Mouse (Mus musculus): ENCODE data around the gene AC131692.1. TPM values are rescaled to one million over a fixed set of nuclear protein-coding genes. Genes with fewer than 3 reads are reported as not detected.

AC131692.1 gene
- not detected for polyA plus RNA-seq (2014; fragmentation: Illumina TruSeq; extraction: RNeasy Lipid Tissue Mini Kit (QIAGEN cat#74804); ENCODE audit: insufficient read depth, low read depth, low replicate concordance)

DNA sequence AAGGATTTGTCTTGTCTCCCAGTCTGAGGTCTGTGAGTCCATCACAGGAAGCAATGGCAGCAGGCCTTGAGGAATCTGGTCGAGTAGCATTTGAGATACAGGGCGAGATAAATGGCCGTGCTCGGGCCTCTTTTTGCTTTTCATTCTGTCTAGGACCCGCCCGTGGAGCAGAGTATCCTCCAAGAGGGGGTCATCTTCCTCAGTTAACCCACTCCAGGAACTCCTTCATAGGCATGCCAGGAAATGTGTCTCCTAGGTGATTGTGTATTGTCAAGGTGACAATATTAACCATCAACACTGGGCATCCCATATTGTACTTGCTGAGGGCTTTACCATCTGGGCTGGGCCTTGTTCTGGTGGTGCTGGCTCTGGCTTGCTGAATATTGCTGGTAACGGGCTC, at the start of gene AC131692.1:
TSS of gene AC131692.1 (plus strand) at position 301 of the 400 bp plus-strand sequence.

DNA sequence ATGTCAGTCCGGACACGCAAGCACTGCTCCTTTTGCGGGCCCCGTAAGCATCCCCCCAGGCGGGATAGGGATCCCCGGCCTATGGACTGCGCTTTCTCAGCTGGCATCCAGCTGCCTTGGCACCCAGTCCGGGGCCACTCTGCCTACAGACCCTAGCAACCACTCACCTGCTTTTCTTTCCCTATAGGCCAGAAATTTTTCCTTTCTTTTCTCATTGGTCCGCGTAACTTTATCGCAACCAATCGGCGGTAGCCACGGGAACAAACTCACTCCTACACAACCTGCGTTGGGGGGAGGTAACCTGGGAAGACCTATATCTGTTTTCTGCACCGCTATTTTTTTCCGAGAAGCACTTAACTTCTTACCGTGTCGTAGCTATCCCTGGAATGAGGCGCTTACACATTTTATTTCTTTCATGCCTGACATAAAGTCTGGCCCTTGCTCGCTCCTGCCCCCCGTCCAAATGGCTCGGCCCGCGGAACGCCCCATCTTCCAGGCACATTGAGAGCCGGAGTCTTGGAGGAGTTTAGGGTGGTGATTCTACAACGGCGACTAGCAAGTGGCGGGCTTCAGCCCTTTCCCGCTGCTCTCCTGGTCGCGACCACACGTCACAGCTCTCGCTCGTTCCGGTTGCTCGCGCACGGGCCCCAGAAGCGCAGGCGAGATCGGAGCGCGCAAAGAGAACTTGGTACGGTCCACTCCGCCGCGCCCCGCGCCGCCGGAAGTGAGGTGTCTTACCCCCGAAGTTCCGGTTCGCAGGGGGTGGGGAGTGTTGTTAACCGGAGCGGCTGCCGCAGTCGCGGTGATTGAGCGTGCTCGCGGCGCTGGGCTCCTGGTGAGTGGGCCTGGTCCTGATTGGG, 47.7 kb upstream of the AC131692.1 start, which contains the start of gene Syvn1:
TSS of gene Syvn1 (plus strand) at position 283 of the 860 bp plus-strand sequence.

DNA sequence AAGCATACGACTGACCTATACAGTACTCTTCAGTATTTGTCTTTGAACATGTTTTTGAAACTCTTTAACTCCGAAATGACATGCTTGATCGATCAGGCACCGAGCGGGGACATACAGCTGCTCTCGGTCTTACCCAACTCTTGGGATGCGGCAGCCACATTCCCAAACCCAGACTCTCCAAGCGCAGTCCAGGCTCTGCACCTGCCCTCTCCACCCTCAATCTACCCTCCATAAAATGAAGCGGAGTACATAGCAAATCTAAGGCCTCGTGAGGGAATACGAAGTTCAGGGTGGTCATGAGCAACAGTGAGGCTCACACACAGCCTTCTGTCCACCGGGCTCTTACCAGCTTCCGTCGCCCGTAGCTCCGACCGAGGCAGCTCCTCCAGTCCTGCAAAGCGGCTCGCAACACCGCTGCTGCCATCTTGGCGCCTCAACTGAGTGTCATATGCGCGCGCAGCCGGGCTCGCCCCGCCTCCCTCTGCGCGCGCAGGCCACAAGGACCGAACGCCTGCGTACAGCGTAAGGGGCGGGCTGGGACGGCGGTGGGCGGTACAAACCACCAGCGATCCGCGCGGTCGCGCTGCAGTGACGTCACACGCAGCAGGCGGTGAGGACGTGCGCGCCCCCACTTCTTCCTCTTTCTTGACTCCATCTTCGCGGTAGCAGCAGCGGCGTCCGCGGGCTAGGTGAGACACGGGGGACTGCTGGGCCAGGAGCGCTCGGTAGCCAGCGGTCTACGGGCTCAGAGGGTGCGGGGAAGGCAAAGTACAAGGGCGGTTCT, 36.7 kb upstream of the AC131692.1 start, which contains the start of the genes Mrpl49 and Fau:
TSS of gene Mrpl49 (minus strand) at position 473 of the 784 bp plus-strand sequence.
TSS of gene Fau (plus strand) at position 532 of the 784 bp plus-strand sequence.

DNA sequence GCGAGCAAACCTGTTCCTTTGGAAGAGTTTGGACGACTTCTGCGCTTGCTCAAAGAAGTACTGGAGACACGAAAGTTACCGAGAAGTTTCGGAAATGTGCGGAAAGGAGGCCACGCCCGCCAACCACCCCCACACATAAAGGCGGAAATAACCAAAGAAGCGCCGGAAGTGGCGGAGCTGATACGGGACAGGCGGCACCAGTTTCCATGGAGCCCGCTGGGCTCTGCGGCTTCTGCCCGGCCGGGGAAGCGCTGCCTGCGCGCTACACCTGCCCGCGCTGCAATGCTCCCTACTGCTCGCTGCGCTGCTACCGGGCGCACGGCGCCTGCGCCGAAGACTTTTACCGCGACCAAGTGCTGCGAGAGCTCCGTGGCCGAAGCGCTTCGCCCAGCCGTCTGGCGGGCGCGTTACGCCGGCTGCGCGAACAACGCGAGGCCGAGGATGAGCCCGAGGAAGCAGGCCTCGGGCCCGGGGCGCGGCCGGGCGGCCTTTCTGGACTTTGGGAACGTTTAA, 33.1 kb upstream of the AC131692.1 start, which contains the start of gene Znhit2:
TSS of gene Znhit2 (plus strand) at position 172 of the 513 bp plus-strand sequence.

DNA sequence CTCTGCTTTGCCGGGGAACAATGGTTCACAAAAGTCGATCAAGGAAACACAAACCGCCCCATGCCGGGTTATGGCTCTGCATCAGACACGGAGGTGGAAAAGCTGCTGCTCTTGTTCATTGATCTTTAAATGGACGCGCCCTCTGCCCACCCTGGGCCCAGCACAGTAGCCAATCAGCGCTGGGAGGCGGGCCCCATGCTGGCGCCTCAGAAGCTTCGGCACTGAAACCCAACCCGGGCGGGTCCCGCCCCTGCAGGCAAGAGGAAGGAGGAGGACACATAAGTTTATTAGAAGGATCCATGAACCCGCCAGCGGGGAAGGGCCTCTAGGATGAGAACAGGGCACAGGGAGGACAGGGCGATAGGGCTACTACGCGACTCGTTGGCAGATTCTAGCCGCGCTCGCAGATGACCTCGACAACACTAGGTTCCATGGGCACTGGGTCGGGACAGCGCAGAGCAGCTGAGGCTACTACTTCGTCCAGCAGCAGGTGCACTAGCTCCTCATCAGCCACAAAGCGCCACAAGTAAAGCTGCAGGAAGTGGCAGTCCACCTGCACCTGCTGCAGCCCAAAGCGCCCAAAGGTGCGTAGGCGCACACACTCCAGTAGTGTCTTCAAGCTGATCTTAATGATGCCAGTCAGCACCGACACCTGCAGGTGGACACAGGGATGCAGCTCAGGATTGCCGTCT, 26.3 kb upstream of the AC131692.1 start, which contains the start of gene Tm7sf2:
TSS of gene Tm7sf2 (minus strand) at position 650 of the 692 bp plus-strand sequence.

DNA sequence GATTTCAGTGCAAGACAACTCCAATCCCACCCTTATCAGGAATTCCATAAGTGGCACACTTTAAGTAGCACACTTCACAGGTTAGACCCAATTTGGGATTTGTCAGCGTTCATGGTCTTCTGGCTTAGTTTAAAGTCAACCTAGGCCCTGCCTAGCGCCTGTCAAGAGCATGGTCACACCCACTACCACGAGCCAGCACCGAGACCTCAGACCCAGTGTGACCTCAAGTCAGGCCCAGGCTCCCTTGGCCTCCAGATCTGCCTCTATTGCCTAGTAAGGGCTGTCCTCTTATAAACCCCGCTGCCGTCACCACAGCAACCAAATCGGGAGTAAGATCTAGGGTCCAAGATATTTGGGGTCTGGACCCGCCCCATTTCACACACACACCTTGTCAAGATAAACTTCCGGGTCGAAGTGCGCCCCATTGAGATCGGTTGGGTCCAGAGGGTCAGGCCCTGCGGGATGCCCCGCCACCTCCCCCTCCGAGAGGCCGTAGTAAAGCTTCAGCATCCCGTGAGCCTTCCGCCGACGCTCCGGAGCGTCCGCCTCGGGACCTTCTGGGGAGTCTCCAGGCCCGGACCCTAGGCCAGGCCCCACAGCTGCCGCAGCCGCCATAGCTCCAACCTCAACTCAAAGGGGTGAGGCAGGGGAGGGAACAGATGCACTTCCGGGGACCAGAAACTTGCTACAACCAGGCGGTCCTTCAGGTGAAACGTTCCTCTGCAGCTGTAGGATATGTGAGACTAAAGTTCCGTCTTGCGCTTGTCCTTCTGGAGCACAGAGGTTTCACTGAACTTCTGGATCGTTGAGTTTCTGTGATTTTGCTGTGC, 17.4 kb upstream of the AC131692.1 start, which contains the start of gene Vps51:
TSS of gene Vps51 (minus strand) at position 668 of the 830 bp plus-strand sequence.

DNA sequence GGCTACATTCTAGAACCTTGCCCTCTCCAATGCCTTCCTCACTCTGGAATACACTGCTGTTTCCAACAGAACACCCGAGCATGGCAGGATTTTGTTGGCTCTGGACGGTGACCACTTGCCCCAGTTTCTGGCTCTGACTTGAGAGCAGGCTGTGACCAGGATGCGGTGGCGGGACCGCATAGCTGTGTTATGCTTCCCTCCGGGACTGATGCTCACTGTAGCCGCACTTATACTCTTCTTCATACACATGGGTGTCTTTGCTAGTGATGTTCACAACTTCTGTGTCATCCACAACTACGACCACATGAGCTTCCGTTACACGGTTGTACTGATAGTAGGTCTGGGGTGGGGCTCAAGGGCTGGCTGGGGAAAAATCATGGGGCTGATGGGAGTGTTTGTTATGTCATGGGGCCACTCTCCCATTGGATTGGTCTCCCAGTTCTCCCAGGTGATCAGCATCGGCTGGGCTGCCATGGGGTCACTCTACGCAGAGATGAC, 14.2 kb upstream of the AC131692.1 start, which contains the start of gene Tmem262:
TSS of gene Tmem262 (plus strand) at position 51 of the 498 bp plus-strand sequence.

DNA sequence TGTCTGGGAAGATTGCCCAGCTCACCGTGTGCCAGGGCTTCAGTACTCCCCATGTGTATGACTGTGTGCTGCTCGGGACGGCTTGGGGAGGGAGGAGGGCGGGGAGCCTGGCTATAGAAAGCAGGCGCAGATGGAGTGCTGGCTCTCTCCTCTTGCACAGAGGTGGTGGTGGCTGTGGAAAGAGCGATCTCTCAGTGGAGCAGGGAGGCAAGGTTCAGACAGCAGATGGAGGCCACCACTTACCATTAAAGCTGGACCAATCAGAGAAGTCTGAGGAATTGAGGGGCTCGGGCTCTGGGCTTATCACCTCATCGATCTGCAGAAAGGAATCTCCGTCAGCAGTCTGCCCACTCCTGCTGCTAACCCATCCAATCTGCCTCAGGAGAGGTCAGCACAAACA, 12.1 kb upstream of the AC131692.1 start, which contains the start of gene Gm28374:
TSS of gene Gm28374 (minus strand) at position 101 of the 400 bp plus-strand sequence.

DNA sequence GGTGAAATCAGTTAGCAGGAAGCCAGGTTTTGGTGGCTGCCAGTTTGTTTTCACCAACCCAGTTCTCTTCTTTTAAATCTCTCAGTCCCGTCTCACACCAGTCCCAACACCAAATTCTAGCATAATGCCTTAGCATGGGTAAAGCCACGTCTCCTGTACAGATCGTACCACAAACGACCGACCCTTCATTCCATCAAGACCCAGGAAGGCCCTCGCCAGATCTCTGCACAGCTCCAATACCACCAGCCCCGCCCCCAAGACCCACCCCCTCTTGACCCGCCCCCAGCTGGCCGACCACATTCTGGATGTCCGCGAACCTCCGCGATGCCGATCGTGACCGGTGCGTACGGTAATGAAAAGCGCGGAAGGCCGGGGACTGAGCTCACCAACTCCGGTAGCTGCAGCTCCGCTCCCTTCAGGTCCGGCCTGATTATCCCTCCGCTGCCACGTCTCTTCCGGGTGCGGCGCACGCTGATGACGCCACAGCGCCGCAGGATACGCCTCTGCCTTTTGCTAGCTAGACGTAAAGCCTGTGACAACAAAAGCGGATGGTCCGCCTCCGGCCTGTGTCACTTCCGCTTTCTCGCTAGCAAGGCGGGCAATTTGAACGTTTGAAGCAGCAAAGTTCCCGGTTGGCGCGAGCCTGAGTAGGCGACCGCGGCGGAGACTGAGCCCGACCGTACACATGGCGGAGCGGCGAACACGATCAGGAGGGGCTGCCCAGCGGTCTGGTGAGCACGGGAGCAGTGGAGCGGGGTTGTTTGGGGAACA, 9.6 kb upstream of the AC131692.1 start, which contains the start of the genes Zfpl1 and Cdca5:
TSS of gene Zfpl1 (minus strand) at position 479 of the 771 bp plus-strand sequence.
TSS of gene Cdca5 (plus strand) at position 506 of the 771 bp plus-strand sequence.

DNA sequence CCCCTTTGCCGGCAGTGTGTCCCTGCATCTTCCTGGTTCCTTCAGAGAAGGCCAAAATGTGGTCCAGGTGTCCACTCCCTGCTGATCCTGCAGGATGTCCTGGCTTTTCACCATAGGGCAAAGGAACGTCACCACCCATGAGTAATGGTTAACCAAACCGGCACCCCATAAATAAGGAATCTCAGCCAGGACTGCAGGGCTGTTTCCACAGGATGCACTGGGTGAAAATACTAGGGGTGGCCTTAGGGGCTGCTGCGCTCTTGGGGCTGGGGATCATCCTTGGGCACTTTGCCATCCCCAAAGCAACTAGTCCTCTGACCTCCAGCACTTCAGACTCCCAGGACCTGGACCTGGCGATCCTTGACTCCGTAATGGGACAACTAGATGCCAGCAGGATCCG, 11.4 kb downstream of the AC131692.1 start, which contains the start of gene Naaladl1:
TSS of gene Naaladl1 (plus strand) at position 197 of the 400 bp plus-strand sequence.

DNA sequence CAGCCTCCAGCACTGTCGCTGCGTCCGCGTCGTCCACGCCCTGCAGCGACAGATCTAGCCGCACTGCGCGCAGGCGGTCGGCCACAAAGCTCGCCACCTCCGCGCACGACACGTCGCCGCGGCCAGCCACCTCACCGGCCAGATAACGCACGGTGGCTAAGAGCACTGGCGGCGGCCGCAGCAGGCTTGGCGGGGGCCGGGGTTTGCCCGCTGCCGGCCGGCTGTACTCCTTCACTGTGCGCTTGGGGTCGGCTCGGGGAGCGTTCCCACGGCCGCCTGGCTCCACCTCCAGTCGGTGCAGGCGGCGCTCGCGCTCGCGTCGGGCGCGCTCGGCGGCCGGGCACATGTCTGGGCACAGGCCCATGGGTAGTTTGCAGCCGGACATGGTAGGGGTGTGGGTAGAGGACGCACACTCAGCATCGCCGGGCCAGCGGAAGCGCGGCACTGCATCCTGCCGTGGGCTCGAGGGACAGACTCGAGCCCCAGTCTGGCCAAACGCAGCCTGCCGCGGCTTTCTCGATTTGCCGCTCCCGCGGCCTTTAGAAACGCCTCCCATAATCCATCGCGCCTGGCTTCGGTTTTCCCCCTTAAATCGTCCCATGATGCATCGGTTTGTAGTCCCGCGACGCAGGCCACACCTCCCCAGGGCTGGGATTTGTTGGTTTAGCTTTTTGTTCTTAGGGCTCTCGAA, 23.9 kb downstream of the AC131692.1 start, which contains the start of gene Sac3d1:
TSS of gene Sac3d1 (minus strand) at position 665 of the 691 bp plus-strand sequence.

DNA sequence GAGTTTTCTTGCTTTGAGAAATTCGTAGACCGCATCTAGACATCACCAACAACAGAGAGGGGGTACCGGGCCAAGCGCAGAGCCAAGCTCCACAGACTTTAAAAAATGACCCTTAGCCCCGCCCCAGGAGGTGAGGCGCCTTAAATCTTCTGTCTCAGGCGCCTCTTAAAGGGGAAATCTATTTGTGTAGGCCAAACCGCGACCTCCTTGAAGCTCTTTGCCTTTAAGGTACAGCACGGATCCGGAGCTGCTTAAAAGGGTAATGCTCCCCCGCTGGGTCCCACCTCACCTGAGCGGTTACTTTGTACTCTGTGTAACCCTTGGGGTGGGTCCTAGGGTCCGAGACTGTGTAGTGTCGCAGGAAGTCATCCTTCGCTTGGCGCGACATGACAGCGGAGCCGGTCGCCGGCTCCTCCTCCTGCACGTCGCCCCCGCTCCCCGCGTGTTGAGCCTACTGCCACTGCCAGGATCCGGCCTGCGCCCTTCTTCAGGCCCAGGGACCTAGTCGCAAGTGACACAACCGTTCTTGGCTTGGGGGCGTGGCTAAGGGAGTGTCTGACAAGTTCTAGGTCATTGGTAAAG, 33.6 kb downstream of the AC131692.1 start, which contains the start of gene Snx15:
TSS of gene Snx15 (minus strand) at position 545 of the 582 bp plus-strand sequence.

DNA sequence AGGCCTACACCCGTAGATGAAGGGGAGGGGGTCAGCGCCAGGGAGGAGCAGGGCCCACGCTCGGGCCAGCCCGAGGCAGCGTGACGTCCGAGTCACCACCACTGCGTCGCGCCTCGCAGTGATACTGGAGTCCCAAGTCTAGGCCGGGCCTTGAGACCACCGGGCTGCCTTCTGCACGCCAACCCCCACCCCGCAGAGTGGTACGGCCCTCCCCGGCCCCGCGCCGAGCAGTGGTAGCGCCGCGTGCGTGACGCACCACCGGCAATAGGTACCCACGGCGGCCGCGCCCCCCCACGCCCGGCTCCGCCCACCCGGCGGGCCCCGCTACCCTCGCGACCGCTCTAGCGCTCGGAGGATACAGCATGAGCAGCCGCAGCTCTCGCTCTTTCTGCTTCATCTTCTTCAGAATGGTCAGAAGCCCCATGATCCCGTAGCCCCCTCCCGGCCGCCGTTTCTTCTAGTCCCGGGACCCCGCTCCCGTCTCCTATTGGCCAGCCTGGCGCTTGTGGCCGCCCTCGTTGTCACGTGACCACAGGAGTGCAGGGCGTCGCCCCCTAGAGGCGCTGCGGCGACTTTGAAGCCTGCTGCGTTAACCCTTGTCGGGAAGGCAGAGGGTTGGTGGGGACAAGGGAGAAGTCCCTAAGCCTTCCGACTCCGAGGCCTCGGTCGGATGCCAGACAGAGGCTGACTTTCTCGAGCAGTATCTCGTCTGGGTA, 46.6 kb downstream of the AC131692.1 start, which contains the start of gene Batf2:
TSS of gene Batf2 (plus strand) at position 306 of the 716 bp plus-strand sequence.

DNA sequence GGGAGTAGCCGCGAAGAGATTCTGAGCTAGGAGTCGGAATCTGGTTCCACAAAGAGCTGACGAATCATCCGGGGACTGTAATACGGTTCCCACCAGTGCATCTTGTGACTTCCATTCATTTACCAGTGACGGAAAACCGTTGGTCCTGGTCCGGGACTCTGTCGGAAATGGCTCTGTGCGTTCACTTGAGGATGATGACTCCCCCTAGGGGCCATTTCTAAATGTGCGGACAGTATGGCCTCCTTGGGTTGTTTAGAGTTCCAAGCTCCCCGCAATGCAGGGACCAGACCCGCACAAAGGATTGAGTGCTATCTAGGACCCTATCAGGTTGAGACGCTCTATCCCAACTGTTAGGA, 47.2 kb downstream of the AC131692.1 start, which contains the start of gene Arl2:
TSS of gene Arl2 (minus strand) at position 155 of the 356 bp plus-strand sequence.

Data from lung, adult 10 weeks (tissue).